Mouse (Mus musculus): ENCODE data around the gene Rps6kl1. TPM values are rescaled to one million over a fixed set of nuclear protein-coding genes. Genes with fewer than 3 reads are reported as not detected.

The Rps6kl1 gene
- polyA plus RNA-seq, 2 experiments: 0.31 to 0.57 TPM

DNA sequence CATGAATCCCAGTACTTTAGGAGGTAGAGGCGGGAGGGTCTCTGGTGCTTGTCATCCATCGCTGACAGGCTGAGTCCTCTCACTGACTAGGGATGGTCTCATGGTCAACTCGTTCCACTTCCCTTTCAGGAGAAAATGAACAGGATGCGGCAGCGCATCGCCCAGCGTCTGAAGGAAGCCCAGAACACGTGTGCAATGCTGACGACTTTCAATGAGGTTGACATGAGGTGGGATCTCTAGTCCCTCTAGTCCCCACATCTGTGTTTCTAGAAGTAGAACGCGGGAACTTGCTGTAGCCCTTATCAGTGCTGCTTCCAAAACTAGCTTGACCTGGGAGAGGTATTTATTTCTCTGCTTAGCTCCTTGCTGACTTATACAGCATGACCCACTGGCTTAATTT lies 27.4 kb downstream of the Rps6kl1 start:
- Histone ChIP-seq H3K27me3 (ENCODE audit: control insufficient read depth, insufficient read depth, low read length) (no peaks in the 10 kb centered on the region), H3K4me3 (ENCODE audit: insufficient read depth in 1 of 2, low read depth in 2 of 2, low read length in 2 of 2) (no peak overlapping the region), H3K27ac (no peak overlapping the region), H3K4me1 (replicated peaks; ENCODE audit: control insufficient read depth in 2 of 2, insufficient read depth in 2 of 2, low read length in 1 of 2) (no peaks in the 10 kb centered on the region; a peak in 1 of 4 replicates), H3K36me3 (replicated peaks; ENCODE audit: control insufficient read depth, insufficient read depth, low read depth) (peaks cover 92% of the 10 kb centered on the region), H3K9ac (replicated peaks) (no peak overlapping the region), H3K9me3 (ENCODE audit: control insufficient read depth, low read length) (no peaks in the 10 kb centered on the region), H3K4me2 (ENCODE audit: low read depth) (no peak overlapping the region)
- TF ChIP-seq CTCF (IDR thresholded peaks at IDR 0.05; ENCODE audit: low read depth) (no peak), EP300 (IDR thresholded peaks at IDR 0.05; ENCODE audit: low read depth) (no peak)
- no peak for DNase-seq (ENCODE audit: low read depth in 3 of 3, low spot score in 3 of 3)
- WGBS (ENCODE audit: insufficient replicate concordance): 79% methylated on average over 11 of the region's 11 CpGs
- ATAC-seq (ENCODE audit: insufficient read depth): no peak

GRCm38 (mm10) chr12:85123108-85123530 lies 27.9 kb downstream of the Rps6kl1 start:
- Histone ChIP-seq H3K36me3 (replicated peaks; ENCODE audit: control insufficient read depth, insufficient read depth, low read depth) (peaks cover 92% of the 10 kb centered on the region), H3K4me3 (ENCODE audit: insufficient read depth in 1 of 2, low read depth in 2 of 2, low read length in 2 of 2) (no peak overlapping the region), H3K4me2 (ENCODE audit: low read depth) (no peak overlapping the region), H3K4me1 (replicated peaks; ENCODE audit: control insufficient read depth in 2 of 2, insufficient read depth in 2 of 2, low read length in 1 of 2) (no peaks in the 10 kb centered on the region), H3K9me3 (ENCODE audit: control insufficient read depth, low read length) (no peaks in the 10 kb centered on the region), H3K27me3 (ENCODE audit: control insufficient read depth, insufficient read depth, low read length) (no peaks in the 10 kb centered on the region), H3K9ac (replicated peaks) (no peak overlapping the region), H3K27ac (no peak overlapping the region)
- DNase-seq (ENCODE audit: low read depth in 3 of 3, low spot score in 3 of 3): no peak
- no peak for TF ChIP-seq CTCF (IDR thresholded peaks at IDR 0.05; ENCODE audit: low read depth)
- no peak for TF ChIP-seq EP300 (IDR thresholded peaks at IDR 0.05; ENCODE audit: low read depth)
- ATAC-seq (ENCODE audit: insufficient read depth): no peak
- WGBS (ENCODE audit: insufficient replicate concordance): 72% methylated on average over 9 of the region's 9 CpGs

DNA sequence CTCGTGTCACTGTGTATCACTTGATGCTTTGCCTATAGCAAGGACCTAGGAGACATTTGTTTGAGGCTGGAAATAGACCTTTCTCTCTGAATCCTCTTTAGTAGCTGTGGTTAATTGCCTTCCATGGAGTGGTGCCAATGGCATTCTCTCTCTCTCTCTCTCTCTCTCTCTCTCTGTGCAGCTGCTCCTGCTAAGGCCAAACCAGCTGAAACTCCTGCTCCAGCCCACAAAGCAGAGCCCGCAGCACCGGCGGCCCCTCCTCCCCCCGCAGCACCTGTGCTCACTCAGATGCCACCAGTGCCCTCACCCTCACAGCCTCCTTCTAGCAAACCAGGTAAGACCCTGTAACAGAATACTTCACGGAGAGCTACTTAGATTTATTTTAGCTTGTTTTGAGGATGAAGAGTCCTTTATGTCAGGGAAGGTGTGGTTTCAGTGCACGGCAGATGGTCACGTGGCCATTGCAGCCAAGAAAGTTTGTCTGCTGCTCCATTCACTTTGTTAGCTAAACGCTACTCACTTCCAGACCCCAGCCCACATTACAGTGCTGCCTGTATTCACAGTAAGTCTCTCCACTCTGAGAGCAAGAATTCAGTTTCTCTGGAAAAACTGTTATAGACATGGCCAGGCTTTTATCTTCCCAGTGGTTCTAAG lies 29.1 kb downstream of the Rps6kl1 start:
- H3K9ac ChIP-seq (replicated peaks): no peak overlapping the region
- ATAC-seq (ENCODE audit: insufficient read depth) (no peak), DNase-seq (ENCODE audit: low read depth in 3 of 3, low spot score in 3 of 3) (no peak)
- TF ChIP-seq EP300 (IDR thresholded peaks at IDR 0.05; ENCODE audit: low read depth) (no peak), CTCF (IDR thresholded peaks at IDR 0.05; ENCODE audit: low read depth) (no peak)
- H3K4me1 ChIP-seq (replicated peaks; ENCODE audit: control insufficient read depth in 2 of 2, insufficient read depth in 2 of 2, low read length in 1 of 2): no peaks in the 10 kb centered on the region; a peak in 1 of 4 replicates
- no peak overlapping the region for H3K4me2 ChIP-seq (ENCODE audit: low read depth)
- H3K4me3 ChIP-seq (ENCODE audit: insufficient read depth in 1 of 2, low read depth in 2 of 2, low read length in 2 of 2): no peak overlapping the region
- H3K36me3 ChIP-seq (replicated peaks; ENCODE audit: control insufficient read depth, insufficient read depth, low read depth): peaks cover 81% of the 10 kb centered on the region
- H3K27me3 ChIP-seq (ENCODE audit: control insufficient read depth, insufficient read depth, low read length): no peaks in the 10 kb centered on the region
- WGBS (ENCODE audit: insufficient replicate concordance): 86% methylated on average over 9 of the region's 9 CpGs
- H3K9me3 ChIP-seq (ENCODE audit: control insufficient read depth, low read length): no peaks in the 10 kb centered on the region
- H3K27ac ChIP-seq: no peak overlapping the region

DNA sequence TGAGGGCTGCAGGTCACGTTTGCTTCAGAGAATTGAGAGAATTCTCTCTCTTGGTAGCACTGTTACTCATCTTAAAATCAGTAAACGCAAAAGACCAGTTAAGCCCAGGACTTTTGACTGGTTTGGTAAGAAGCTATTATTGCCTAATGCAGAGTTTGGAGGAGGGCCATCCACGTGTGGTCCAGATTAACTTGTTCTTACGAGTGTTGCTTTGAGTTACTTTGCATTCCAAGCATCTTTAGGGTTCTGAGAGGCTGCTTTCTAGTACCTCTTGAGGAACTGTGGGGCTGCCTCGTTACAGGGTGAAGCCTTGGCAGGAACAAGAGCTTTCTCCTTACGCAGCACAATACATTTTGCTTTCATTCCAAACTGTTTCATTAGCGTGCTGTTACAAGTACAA lies 35.4 kb downstream of the Rps6kl1 start:
- Histone ChIP-seq H3K4me3 (ENCODE audit: insufficient read depth in 1 of 2, low read depth in 2 of 2, low read length in 2 of 2) (no peak overlapping the region), H3K27me3 (ENCODE audit: control insufficient read depth, insufficient read depth, low read length) (no peaks in the 10 kb centered on the region), H3K4me1 (replicated peaks; ENCODE audit: control insufficient read depth in 2 of 2, insufficient read depth in 2 of 2, low read length in 1 of 2) (peaks cover 25 to 29% of the 10 kb centered on the region in 2 experiments), H3K4me2 (ENCODE audit: low read depth) (no peak overlapping the region), H3K27ac (no peak overlapping the region), H3K9me3 (ENCODE audit: control insufficient read depth, low read length) (no peaks in the 10 kb centered on the region), H3K9ac (replicated peaks) (no peak overlapping the region), H3K36me3 (replicated peaks; ENCODE audit: control insufficient read depth, insufficient read depth, low read depth) (peaks cover 44% of the 10 kb centered on the region)
- DNase-seq (ENCODE audit: low read depth in 3 of 3, low spot score in 3 of 3) (no peak), ATAC-seq (ENCODE audit: insufficient read depth) (no peak)
- TF ChIP-seq EP300 (IDR thresholded peaks at IDR 0.05; ENCODE audit: low read depth) (no peak), CTCF (IDR thresholded peaks at IDR 0.05; ENCODE audit: low read depth) (no peak)
- 78% methylated on average over 7 of the region's 7 CpGs for WGBS (ENCODE audit: insufficient replicate concordance)

DNA sequence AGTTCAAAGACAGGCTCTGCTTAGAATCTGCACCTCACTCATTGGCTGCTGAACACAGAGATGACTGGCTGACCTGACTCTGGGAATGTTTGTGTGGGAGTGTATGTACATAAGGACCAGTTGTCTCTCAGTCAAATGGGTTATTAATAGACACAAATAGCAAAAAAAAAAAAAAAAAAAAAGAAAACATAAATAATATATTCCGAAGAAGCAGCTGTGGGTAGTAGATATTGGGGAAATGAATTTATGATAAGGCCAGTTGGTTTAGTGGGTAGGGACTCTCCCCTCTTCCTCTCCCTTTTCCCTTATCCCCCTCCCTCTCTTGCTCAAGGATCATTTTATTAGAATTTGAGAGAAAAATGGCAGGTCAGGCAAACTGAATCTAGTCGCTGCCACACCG lies 37.1 kb downstream of the Rps6kl1 start:
- no peak for DNase-seq (ENCODE audit: low read depth in 3 of 3, low spot score in 3 of 3)
- no peak for TF ChIP-seq EP300 (IDR thresholded peaks at IDR 0.05; ENCODE audit: low read depth)
- TF ChIP-seq CTCF (IDR thresholded peaks at IDR 0.05; ENCODE audit: low read depth): no peak
- WGBS (ENCODE audit: insufficient replicate concordance): 71% methylated on average over 3 of the region's 3 CpGs
- Histone ChIP-seq H3K27ac (no peak overlapping the region), H3K4me3 (ENCODE audit: insufficient read depth in 1 of 2, low read depth in 2 of 2, low read length in 2 of 2) (no peak overlapping the region), H3K4me2 (ENCODE audit: low read depth) (peak overlapping the region; percentile 98), H3K9ac (replicated peaks) (no peak overlapping the region; the same call in 1 of the 2 replicates), H3K4me1 (replicated peaks; ENCODE audit: control insufficient read depth in 2 of 2, insufficient read depth in 2 of 2, low read length in 1 of 2) (peaks cover 32 to 38% of the 10 kb centered on the region in 2 experiments), H3K9me3 (ENCODE audit: control insufficient read depth, low read length) (no peaks in the 10 kb centered on the region), H3K36me3 (replicated peaks; ENCODE audit: control insufficient read depth, insufficient read depth, low read depth) (peaks cover 27% of the 10 kb centered on the region), H3K27me3 (ENCODE audit: control insufficient read depth, insufficient read depth, low read length) (no peaks in the 10 kb centered on the region)
- ATAC-seq (ENCODE audit: insufficient read depth): no peak

All from liver, embryonic 14.5 days (tissue).